ENCODE assay signal across 11 mouse cellular contexts in genomic region chr12:99457521-99458205, GRCm38 (mm10).
DNase-seq lines count a peak whose midpoint lies in the region; ATAC-seq lines count a peak whose summit lies in the region.
"Had no signal": no experiment of that assay in that cellular context is flagged by ENCODE, and none has a peak within 500 bp of the region (broad histone marks: within the 10 kb centered on the region; RNA-seq: fewer than 3 reads in every experiment).

No protein-coding gene starts in this region.

- no peaks in the 10 kb centered on the region for H3K36me3 ChIP-seq in hindbrain, embryonic 16.5 days (ENCODE audit: control insufficient read depth, insufficient read depth, low read length)
- H3K36me3 ChIP-seq in neural tube, embryonic 14.5 days (ENCODE audit: control insufficient read depth, insufficient read depth, low read length) = no peaks in the 10 kb centered on the region

- intact Hi-C loops in left cerebral cortex, postnatal 36 days (cut with DNase I) = no loop called here

- no peak overlapping the region for H3K9ac ChIP-seq in hindbrain, embryonic 16.5 days (ENCODE audit: low read depth, low read length)
- H3K9ac ChIP-seq in neural tube, embryonic 14.5 days (replicated peaks; ENCODE audit: low read depth, low read length) = no peak overlapping the region

- peak overlapping the region; percentile 37 for H3K27ac ChIP-seq in hindbrain, embryonic 16.5 days (ENCODE audit: low read depth, low read length)
- H3K27ac ChIP-seq in neural tube, embryonic 14.5 days (ENCODE audit: low read depth, low read length) = no peak overlapping the region

- 35% methylated on average over 10 of the region's 10 CpGs for WGBS in hindbrain, embryonic 16.5 days
- 48% methylated on average over 10 of the region's 10 CpGs for WGBS in neural tube, embryonic 14.5 days

- H3K27me3 ChIP-seq in hindbrain, embryonic 16.5 days (replicated peaks; ENCODE audit: control insufficient read depth, insufficient read depth, low read length) = no peaks in the 10 kb centered on the region
- no peaks in the 10 kb centered on the region for H3K27me3 ChIP-seq in neural tube, embryonic 14.5 days (ENCODE audit: control insufficient read depth, insufficient read depth, low read length)

- ATAC-seq in common myeloid progenitor, adult 5-6 weeks (replicated peaks; ENCODE audit: low read depth, poor library complexity, severe bottlenecking) = peak; percentile 77
- ATAC-seq in hindbrain, embryonic 16.5 days = peak; percentile 68
- peak; percentile 65; the same call in 1 of the 2 replicates for ATAC-seq in neural tube, embryonic 14.5 days (ENCODE audit: low read depth)

- peak; percentile 55 for DNase-seq in left cerebral cortex, adult 11 months (ENCODE audit: low spot score)
- DNase-seq in left cerebral cortex, postnatal 36 days (ENCODE audit: low spot score in 2 of 2) = no peak
- no peak for DNase-seq in urinary bladder, postnatal 14 days (ENCODE audit: low spot score)
- DNase-seq in cerebellum, postnatal 25 days = no peak
- DNase-seq in ovary, postnatal 36 days (ENCODE audit: low spot score) = no peak
- DNase-seq: gastrocnemius, postnatal 10 days; lung, adult 2 months; thymus, postnatal 14 days had no signal

- peak overlapping the region; percentile 41 for H3K4me2 ChIP-seq in hindbrain, embryonic 16.5 days (ENCODE audit: low read length)
- peak overlapping the region; percentile 17; the same call in 1 of the 2 replicates for H3K4me2 ChIP-seq in neural tube, embryonic 14.5 days (ENCODE audit: low read depth, low read length)

- H3K4me3 ChIP-seq in hindbrain, embryonic 16.5 days (ENCODE audit: low read length) = peak overlapping the region; percentile 11; the same call in 1 of the 2 replicates
- no peak overlapping the region for H3K4me3 ChIP-seq in neural tube, embryonic 14.5 days (ENCODE audit: low read depth, low read length)

- H3K4me1 ChIP-seq in hindbrain, embryonic 16.5 days (ENCODE audit: control insufficient read depth, insufficient read depth, low read depth, low read length) = peaks cover 22% of the 10 kb centered on the region
- H3K4me1 ChIP-seq in neural tube, embryonic 14.5 days (ENCODE audit: control insufficient read depth, insufficient read depth, low read length) = peaks cover 26% of the 10 kb centered on the region

- no peaks in the 10 kb centered on the region for H3K9me3 ChIP-seq in hindbrain, embryonic 16.5 days (ENCODE audit: control insufficient read depth, low read length)
- H3K9me3 ChIP-seq in neural tube, embryonic 14.5 days (ENCODE audit: control insufficient read depth, low read length) = no peaks in the 10 kb centered on the region
